Mouse (Mus musculus) kidney, postnatal 10 days (tissue): Measurements from ENCODE around the gene 4930438A08Rik.
"Not testable (repeated sequence)": the region's sequence is repeated elsewhere in the genome, so short reads cannot be mapped to it uniquely, and the experiment has no call there.

ENCODE experiments used
- DNase-seq: peaks from one replicate; pipeline ENCODE4 v3.0.0; 2021; ENCODE audit warnings: mixed read lengths

The 4930438A08Rik gene

GRCm38 (mm10) chr11:58282518-58282917 is 7.9 kb downstream of the 4930438A08Rik start:
- DNase-seq = no peak

- no peak for DNase-seq
Observed at GRCm38 (mm10) chr11:58289992-58290682, 15.5 kb downstream of the 4930438A08Rik start.

DNA sequence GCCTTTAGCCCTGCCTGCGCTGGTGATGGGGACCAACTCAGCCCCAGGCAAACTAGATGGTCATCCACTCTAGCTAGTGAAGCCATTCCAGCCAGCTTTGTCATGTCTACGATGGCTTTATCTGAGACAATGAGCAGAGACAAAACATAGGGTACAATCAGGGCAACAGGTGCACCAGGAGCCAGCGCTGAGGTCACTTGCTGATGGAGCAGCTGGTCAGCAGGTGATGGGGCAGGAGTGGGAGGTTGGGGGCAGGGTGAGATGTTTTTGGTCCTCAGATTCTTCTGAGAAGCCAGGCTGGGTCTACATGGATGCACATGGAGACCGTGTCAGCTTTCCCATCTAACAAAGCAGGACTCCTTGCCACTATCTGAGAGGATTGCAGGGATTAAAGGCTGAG is 16.2 kb downstream of the 4930438A08Rik start:
- no peak for DNase-seq

GRCm38 (mm10) chr11:58292791-58293190 is 18.2 kb downstream of the 4930438A08Rik start:
- no peak for DNase-seq

DNA sequence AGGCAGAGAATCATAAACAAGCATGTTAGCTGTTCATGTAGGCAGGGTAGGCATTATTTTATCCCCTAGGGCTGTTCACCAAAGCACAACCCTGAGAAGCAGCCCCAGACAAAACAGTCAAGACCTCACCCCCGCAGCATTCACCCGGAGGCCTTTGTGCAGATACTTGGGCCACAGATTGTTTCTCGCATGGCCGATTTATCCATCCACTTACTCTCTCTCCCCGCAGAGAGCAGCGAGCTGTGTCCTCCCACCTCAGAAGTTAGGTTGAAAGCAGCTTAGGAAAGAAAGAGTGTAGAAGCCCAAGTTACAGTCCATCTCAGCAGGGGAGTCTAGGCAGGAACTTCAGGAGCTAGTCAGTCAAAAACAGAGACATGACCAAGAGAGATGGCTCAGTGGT is 22.8 kb downstream of the 4930438A08Rik start:
- DNase-seq = no peak

GRCm38 (mm10) chr11:58301057-58301456 is 26.5 kb downstream of the 4930438A08Rik start:
- DNase-seq = peak; percentile 76

- DNase-seq = peak; percentile 95
Observed at GRCm38 (mm10) chr11:58301837-58302754, 27.5 kb downstream of the 4930438A08Rik start.

GRCm38 (mm10) chr11:58302774-58303445 is 28.3 kb downstream of the 4930438A08Rik start:
- no peak for DNase-seq

DNA sequence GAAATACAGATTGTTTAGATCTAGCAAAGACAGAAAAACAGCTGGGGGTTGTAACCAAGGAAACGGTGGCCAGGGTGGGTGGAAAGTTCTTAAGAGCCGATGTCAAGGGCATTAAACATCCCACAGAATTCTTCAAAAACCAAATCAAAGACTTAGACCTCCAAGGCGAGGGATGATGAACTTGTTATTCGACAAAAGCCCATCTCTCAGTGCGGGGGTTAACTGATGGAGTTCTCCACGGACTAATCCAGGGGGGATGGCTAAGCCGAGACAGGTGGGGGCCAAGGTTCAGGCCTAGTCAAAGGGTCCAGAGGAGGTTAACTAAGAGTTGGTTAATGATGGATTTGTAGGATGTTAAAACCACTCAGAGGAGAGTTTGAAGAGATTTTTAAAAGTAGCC is 29.0 kb downstream of the 4930438A08Rik start:
- no peak for DNase-seq

GRCm38 (mm10) chr11:58305299-58305698 is 30.7 kb downstream of the 4930438A08Rik start:
- DNase-seq = not testable (repeated sequence)

GRCm38 (mm10) chr11:58306860-58307308 is 32.3 kb downstream of the 4930438A08Rik start, which contains the start of gene Zfp692:
TSS of gene Zfp692 (plus strand) at chr11:58307069.
- peak; percentile 96 for DNase-seq

- DNase-seq = peak; percentile 80
Observed at GRCm38 (mm10) chr11:58307411-58308080, 32.9 kb downstream of the 4930438A08Rik start.

- DNase-seq = no peak
Observed at GRCm38 (mm10) chr11:58308661-58309060, 34.1 kb downstream of the 4930438A08Rik start.

DNA sequence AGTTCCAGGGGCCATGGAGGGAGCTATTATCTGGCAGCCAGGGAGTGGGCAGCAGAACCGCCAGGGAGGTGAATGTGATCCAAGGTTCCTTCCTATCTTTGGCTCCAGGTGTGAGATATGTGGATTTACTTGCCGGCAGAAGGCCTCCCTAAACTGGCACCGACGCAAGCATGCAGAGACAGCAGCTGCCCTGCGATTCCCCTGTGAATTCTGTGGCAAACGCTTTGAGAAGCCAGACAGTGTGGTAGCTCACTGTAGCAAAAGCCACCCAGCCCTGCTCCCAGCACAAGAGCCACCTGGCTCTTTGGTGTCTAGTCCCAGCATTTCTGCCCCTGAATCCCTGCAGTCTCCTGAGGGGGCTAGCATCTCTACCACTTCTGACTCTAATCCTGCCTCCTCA is 39.5 kb downstream of the 4930438A08Rik start:
- DNase-seq = no peak

DNA sequence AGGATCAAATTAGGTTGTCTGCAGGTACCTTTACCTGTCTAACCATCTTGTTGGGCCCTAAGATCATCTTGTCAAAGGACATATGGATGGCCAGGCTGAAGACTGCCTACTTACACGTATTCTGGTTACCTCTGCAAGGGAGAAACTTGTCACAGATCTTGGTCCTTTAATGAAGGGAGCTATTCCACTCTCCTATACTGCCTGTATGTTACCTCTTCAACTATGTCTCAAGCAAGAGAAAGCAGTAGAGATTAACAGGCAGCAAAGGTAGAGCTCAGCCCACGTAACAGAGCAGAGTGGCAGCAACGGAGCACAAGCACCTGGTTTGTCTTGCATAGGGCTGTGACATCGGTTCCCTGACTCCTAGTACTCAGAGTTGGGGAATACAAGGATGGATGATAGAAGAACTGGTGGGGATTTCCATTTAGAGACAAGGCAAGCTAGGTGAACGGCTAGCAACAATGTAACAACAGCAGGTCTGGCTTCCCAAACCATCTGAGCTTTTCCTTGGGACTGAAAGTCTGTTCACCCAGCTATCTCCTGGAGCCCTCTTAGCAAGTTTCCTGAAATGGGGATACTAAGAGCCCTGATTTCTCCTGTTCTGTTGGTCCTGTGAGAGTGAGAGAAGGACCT is 41.1 kb downstream of the 4930438A08Rik start:
- no peak for DNase-seq

GRCm38 (mm10) chr11:58316344-58316743 is 41.7 kb downstream of the 4930438A08Rik start:
- no peak for DNase-seq

DNA sequence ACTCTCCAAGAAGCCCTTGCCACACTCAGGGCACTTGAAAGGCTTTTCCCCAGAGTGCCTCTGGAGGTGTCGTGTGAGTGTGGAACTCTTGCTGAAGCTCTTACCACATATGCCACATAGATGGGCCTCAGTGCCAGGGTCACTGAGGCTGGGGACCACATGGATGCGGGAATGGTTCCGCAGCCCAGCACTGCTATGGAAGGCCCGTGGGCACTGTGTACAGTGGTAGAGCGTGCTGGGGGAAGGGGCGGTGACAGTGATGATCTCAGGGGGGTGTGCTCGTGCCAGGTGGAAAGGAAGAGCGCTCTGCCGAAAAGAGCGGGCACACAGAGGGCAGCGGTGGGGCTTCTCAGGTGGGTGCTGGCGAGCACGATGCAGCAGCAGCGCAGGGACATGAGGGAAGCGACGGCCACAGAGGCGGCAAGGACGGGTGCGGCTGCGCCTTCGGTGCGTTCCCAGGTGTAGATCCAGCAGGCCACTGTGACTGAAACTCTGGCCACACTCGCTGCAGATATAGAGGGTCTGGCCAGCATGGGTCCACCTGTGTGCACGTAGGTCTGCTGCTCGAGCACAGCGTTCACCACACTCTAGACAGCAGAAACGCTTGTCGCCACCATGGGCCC is 42.3 kb downstream of the 4930438A08Rik start:
- DNase-seq = no peak

- DNase-seq = peak; percentile 98
Observed at GRCm38 (mm10) chr11:58322824-58323569, 48.4 kb downstream of the 4930438A08Rik start.

GRCm38 (mm10) chr11:58323570-58324340 is 49.2 kb downstream of the 4930438A08Rik start:
- no peak for DNase-seq
